ENCODE assay signal across 9 mouse cellular contexts in genomic region chr5:104110171-104110920, GRCm38 (mm10). TPM values are rescaled to one million over a fixed set of nuclear protein-coding genes. Genes with fewer than 3 reads are reported as not detected.
DNase-seq lines count a peak whose midpoint lies in the region; ATAC-seq and TF ChIP-seq lines count a peak whose summit lies in the region.
"Had no signal": no experiment of that assay in that cellular context is flagged by ENCODE, and none has a peak within 500 bp of the region (broad histone marks: within the 10 kb centered on the region; RNA-seq: fewer than 3 reads in every experiment).

No protein-coding gene starts in this region.

- peak overlapping the region; percentile 51 for H3K4me2 ChIP-seq in hindbrain, postnatal 0 days (ENCODE audit: low read depth, low read length)
- peak overlapping the region; percentile 53 for H3K4me2 ChIP-seq in midbrain, embryonic 14.5 days (ENCODE audit: low read length)
- no peak overlapping the region for H3K4me2 ChIP-seq in liver, embryonic 12.5 days

- H3K4me1 ChIP-seq in lung, adult 2 months (ENCODE audit: control insufficient read depth, insufficient read depth, low read length) = peaks cover 11% of the 10 kb centered on the region; the same call in 1 of the 2 replicates
- peaks cover 75% of the 10 kb centered on the region for H3K4me1 ChIP-seq in forebrain, embryonic 10.5 days
- peaks cover 33% of the 10 kb centered on the region for H3K4me1 ChIP-seq in hindbrain, postnatal 0 days (ENCODE audit: insufficient read depth, low read length)
- peaks cover 59% of the 10 kb centered on the region for H3K4me1 ChIP-seq in midbrain, embryonic 14.5 days (ENCODE audit: control insufficient read depth, insufficient read depth, low read length)
- peaks cover 3% of the 10 kb centered on the region; the same call in 1 of the 2 replicates for H3K4me1 ChIP-seq in liver, embryonic 12.5 days

- peak overlapping the region; percentile 1 for H3K4me3 ChIP-seq in lung, adult 2 months (replicated peaks; ENCODE audit: extremely low read depth, low read depth, low read length)
- peak overlapping the region; percentile 21; the same call in 1 of the 2 replicates for H3K4me3 ChIP-seq in forebrain, embryonic 10.5 days
- peak overlapping the region; percentile 41 for H3K4me3 ChIP-seq in hindbrain, postnatal 0 days (ENCODE audit: low read length)
- no peak overlapping the region for H3K4me3 ChIP-seq in midbrain, embryonic 14.5 days (replicated peaks; ENCODE audit: low read depth, low read length)
- H3K4me3 ChIP-seq in liver, embryonic 12.5 days = no peak overlapping the region

- no peaks in the 10 kb centered on the region for H3K9me3 ChIP-seq in forebrain, embryonic 10.5 days
- H3K9me3 ChIP-seq in hindbrain, postnatal 0 days (ENCODE audit: low read length) = no peaks in the 10 kb centered on the region
- no peaks in the 10 kb centered on the region for H3K9me3 ChIP-seq in midbrain, embryonic 14.5 days (ENCODE audit: control insufficient read depth, low read length)
- no peaks in the 10 kb centered on the region for H3K9me3 ChIP-seq in liver, embryonic 12.5 days (replicated peaks)

- peak overlapping the region; percentile 55; the same call in 1 of the 2 replicates for H3K9ac ChIP-seq in hindbrain, postnatal 0 days (replicated peaks; ENCODE audit: low read length)
- no peak overlapping the region; the same call in 1 of the 2 replicates for H3K9ac ChIP-seq in midbrain, embryonic 14.5 days (replicated peaks; ENCODE audit: low read length)
- H3K9ac ChIP-seq in liver, embryonic 12.5 days = no peak overlapping the region

- ATAC-seq in hindbrain, postnatal 0 days = peak; percentile 86
- peak; percentile 75 for ATAC-seq in midbrain, embryonic 14.5 days (ENCODE audit: low FRiP score, low TSS enrichment)
- ATAC-seq in liver, embryonic 12.5 days = no peak

- H3K27me3 ChIP-seq in forebrain, embryonic 10.5 days (ENCODE audit: poor library complexity, severe bottlenecking) = no peaks in the 10 kb centered on the region
- H3K27me3 ChIP-seq in hindbrain, postnatal 0 days (ENCODE audit: insufficient read depth, low read length) = no peaks in the 10 kb centered on the region
- H3K27me3 ChIP-seq in midbrain, embryonic 14.5 days (ENCODE audit: control insufficient read depth, insufficient read depth, low read length) = peaks cover 7% of the 10 kb centered on the region; the same call in 1 of the 2 replicates
- no peaks in the 10 kb centered on the region for H3K27me3 ChIP-seq in liver, embryonic 12.5 days (replicated peaks)

- peak overlapping the region; percentile 84 for H3K27ac ChIP-seq in forebrain, embryonic 10.5 days
- H3K27ac ChIP-seq in hindbrain, postnatal 0 days = peak overlapping the region; percentile 91
- H3K27ac ChIP-seq in midbrain, embryonic 14.5 days (replicated peaks; ENCODE audit: low read depth, low read length) = peak overlapping the region; percentile 74
- H3K27ac ChIP-seq in liver, embryonic 12.5 days = no peak overlapping the region; the same call in 1 of the 2 replicates

- TF ChIP-seq POLR2A in lung, adult 2 months (IDR thresholded peaks at IDR 0.05; ENCODE audit: borderline replicate concordance, extremely low read depth, low read depth, low read length) = no peak

- WGBS in lung, adult 2 months = 32% methylated on average over 9 of the region's 9 CpGs
- 21% methylated on average over 9 of the region's 9 CpGs for WGBS in forebrain, embryonic 10.5 days
- WGBS in hindbrain, postnatal 0 days = 6% methylated on average over 9 of the region's 9 CpGs
- WGBS in midbrain, embryonic 14.5 days = 3% methylated on average over 9 of the region's 9 CpGs
- 40% methylated on average over 9 of the region's 9 CpGs for WGBS in liver, embryonic 12.5 days (ENCODE audit: insufficient replicate concordance)

- DNase-seq in lung, adult 2 months = no peak
- DNase-seq in lung, postnatal 4 days = no peak
- DNase-seq in forebrain, embryonic 10.5 days (ENCODE audit: extremely low spot score, low spot score) = peak; percentile 74
- peak; percentile 91 for DNase-seq in hindbrain, postnatal 0 days (ENCODE audit: low spot score)
- peak; percentile 86 for DNase-seq in midbrain, embryonic 14.5 days
- no peak for DNase-seq in adrenal gland, postnatal 25 days
- no peak for DNase-seq in kidney, postnatal 36 days

- no peaks in the 10 kb centered on the region for H3K36me3 ChIP-seq in forebrain, embryonic 10.5 days (replicated peaks)
- H3K36me3 ChIP-seq in hindbrain, postnatal 0 days (ENCODE audit: insufficient read depth, low read length) = no peaks in the 10 kb centered on the region
- no peaks in the 10 kb centered on the region for H3K36me3 ChIP-seq in midbrain, embryonic 14.5 days (ENCODE audit: control insufficient read depth, insufficient read depth, low read length)
- H3K36me3 ChIP-seq in liver, embryonic 12.5 days = no peaks in the 10 kb centered on the region

- TF ChIP-seq CTCF in lung, adult 2 months (IDR thresholded peaks at IDR 0.05; ENCODE audit: insufficient read depth, low read length) = no peak
- TF ChIP-seq CTCF in hindbrain, postnatal 0 days (IDR thresholded peaks at IDR 0.05; ENCODE audit: low read depth) = no peak

RNA-seq across cellular contexts. Expression of gene Sparcl1, which starts 3.2 kb away (rescaled TPM):
- 214 and 298 TPM in 2 replicates for polyA plus RNA-seq in lung, adult 2 months (2012; rRNA removed)
- 13.3 and 13.4 TPM in 2 replicates for polyA plus RNA-seq in forebrain, embryonic 10.5 days (2016; fragmentation: Nextera tagmentation; extraction: Ambion mirVana)
- total RNA-seq in hindbrain, postnatal 0 days (2014; rRNA removed) = 660 and 723 TPM in 2 replicates
- polyA plus RNA-seq in hindbrain, postnatal 0 days (2015; fragmentation: Nextera tagmentation; extraction: Ambion mirVana) = 782 and 913 TPM in 2 replicates
- 118 and 147 TPM in 2 replicates for polyA plus RNA-seq in midbrain, embryonic 14.5 days (2014; fragmentation: Nextera tagmentation; extraction: Ambion mirVana)
- total RNA-seq in adrenal gland, postnatal 25 days (2021) = 24.7 and 25.0 TPM in 2 replicates
- polyA plus RNA-seq in liver, embryonic 12.5 days (2016; fragmentation: Nextera tagmentation; extraction: Ambion mirVana) = 3.0 and 3.8 TPM in 2 replicates

RNA-seq across cellular contexts. Expression of gene Gm17660, which starts 32.9 kb away (rescaled TPM):
- not detected in 2 replicates for polyA plus RNA-seq in lung, adult 2 months (2012; rRNA removed)
- polyA plus RNA-seq in forebrain, embryonic 10.5 days (2016; fragmentation: Nextera tagmentation; extraction: Ambion mirVana) = 0.31 TPM in 1 of 2 replicates, not detected in the other
- 0.58 TPM in 1 of 2 replicates, not detected in the other for total RNA-seq in hindbrain, postnatal 0 days (2014; rRNA removed)
- polyA plus RNA-seq in hindbrain, postnatal 0 days (2015; fragmentation: Nextera tagmentation; extraction: Ambion mirVana) = 0.61 TPM in 1 of 2 replicates, not detected in the other
- not detected in 2 replicates for polyA plus RNA-seq in midbrain, embryonic 14.5 days (2014; fragmentation: Nextera tagmentation; extraction: Ambion mirVana)
- not detected in 2 replicates for total RNA-seq in adrenal gland, postnatal 25 days (2021)
- not detected in 2 replicates for polyA plus RNA-seq in liver, embryonic 12.5 days (2016; fragmentation: Nextera tagmentation; extraction: Ambion mirVana)
- total RNA-seq: left cerebral cortex, postnatal 10 days had no signal

Comparison
In these comparisons a context has a peak if more than half of its experiments do, and no peak if none do; other contexts are left out.
1. DNase-seq: peak in forebrain, embryonic 10.5 days (single experiment), hindbrain, postnatal 0 days (single experiment) and midbrain, embryonic 14.5 days (single experiment); none in lung, adult 2 months (single experiment), lung, postnatal 4 days (0 of 2), adrenal gland, postnatal 25 days (single experiment) and kidney, postnatal 36 days (0 of 2).
2. H3K4me3 ChIP-seq: peak in lung, adult 2 months (single experiment), forebrain, embryonic 10.5 days (single experiment) and hindbrain, postnatal 0 days (single experiment); none in midbrain, embryonic 14.5 days (single experiment) and liver, embryonic 12.5 days (single experiment).